Mouse (Mus musculus): ENCODE measurements at regions not wholly inside any gene's neighbourhood (a gene's known extent, or its start where the extent isn't known, plus 50 kb on each side); places are given as distances from the start of the nearest gene placed in this dataset.

DNA sequence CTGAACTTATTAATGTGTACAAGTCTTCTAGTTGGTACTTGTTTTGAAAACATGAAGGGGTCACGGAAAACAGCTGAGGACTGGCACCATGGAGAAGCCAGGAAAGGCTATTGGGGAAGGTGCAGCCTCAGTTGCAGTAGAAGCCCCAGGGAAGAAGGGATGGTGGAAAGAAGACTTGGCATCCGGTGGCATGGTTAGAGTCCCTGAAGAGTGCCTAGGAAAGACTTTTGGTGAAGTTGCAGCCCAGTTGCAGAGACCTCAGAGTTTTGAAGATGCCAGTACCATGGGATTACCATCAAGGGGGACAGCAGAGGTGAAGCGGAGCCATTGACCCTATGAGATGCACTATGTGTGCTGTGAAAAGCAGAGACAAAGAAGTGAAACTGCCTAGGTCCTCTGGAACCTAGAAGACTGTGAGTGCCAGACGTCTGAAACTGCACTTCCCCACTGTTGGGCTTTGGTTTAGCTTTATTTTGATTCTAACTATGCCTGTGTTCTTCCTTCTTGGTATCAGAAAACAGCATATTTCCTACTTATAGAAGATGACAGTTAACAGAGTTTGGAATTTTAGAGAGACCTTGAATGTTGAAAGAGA, 96.9 kb upstream of the Zfp648 start:
- no peak for DNase-seq (ENCODE audit: low spot score in 2 of 2)

GRCm38 (mm10) chr1:154104779-154105178, 96.2 kb upstream of the Zfp648 start:
- intact Hi-C loops (cut with DNase I), result no loop called here
- DNase-seq (ENCODE audit: low spot score in 2 of 2), result no peak

More for the DNA sequence above, 96.9 kb upstream of the Zfp648 start:
- intact Hi-C loops (cut with DNase I), result no loop called here

DNA sequence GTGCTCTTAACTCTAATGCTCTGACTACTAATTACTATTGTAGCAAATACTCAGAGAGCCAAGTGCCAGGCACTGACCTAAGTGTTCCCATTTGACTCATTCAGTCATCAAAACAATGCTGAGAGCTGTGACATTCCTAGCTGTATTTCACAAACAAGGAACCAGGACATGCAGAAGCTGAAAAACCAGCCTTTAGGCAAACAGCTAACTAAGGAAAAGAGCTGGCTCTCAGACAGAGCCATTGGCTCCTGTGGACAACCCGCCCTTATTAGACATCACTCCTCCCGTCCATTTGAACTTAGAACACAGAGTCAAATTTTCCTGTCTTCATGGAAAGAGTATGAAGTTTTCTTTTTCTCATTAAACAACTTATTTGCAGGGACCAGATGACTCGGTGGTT, 88.5 kb upstream of the Zfp648 start:
- no peak for DNase-seq (ENCODE audit: low spot score in 2 of 2)
- intact Hi-C loops (cut with DNase I), result no loop called here

- no peak for DNase-seq (ENCODE audit: low spot score in 2 of 2)
- intact Hi-C loops (cut with DNase I), result no loop called here
Measured at GRCm38 (mm10) chr1:154113291-154114050, 87.5 kb upstream of the Zfp648 start.

- no peak for DNase-seq (ENCODE audit: low spot score in 2 of 2)
Measured at GRCm38 (mm10) chr1:154116188-154116710, 84.7 kb upstream of the Zfp648 start.

DNA sequence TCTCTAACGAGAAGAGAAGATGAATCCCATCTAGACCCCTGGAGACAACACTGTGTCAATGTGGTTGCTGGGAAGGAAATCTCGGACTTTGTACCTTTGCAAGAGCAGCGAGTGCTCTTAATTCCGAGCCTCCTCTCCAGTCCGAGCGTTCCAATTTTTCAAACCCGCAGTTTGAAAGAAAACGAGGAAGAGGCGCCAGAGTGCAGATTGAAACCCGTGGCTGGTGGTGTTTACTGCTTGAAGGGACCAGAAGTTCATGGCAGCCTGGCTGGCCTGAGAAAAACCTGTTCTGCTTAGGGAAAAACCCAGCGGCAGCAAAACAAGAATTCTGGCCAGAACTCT, 83.7 kb upstream of the Zfp648 start:
- DNase-seq (ENCODE audit: low spot score in 2 of 2), result peak in 1 of 2 experiments; percentile 42
- intact Hi-C loops (cut with DNase I), result loop anchor here (2.0 to 5.0 kb wide), 3 partner anchors 41 to 85 kb away; no protein-coding TSS in a partner anchor

More at GRCm38 (mm10) chr1:154116188-154116710, 84.7 kb upstream of the Zfp648 start:
- intact Hi-C loops (cut with DNase I), result loop anchor here (2.0 to 5.0 kb wide), 3 partner anchors 39 to 84 kb away; no protein-coding TSS in a partner anchor

DNA sequence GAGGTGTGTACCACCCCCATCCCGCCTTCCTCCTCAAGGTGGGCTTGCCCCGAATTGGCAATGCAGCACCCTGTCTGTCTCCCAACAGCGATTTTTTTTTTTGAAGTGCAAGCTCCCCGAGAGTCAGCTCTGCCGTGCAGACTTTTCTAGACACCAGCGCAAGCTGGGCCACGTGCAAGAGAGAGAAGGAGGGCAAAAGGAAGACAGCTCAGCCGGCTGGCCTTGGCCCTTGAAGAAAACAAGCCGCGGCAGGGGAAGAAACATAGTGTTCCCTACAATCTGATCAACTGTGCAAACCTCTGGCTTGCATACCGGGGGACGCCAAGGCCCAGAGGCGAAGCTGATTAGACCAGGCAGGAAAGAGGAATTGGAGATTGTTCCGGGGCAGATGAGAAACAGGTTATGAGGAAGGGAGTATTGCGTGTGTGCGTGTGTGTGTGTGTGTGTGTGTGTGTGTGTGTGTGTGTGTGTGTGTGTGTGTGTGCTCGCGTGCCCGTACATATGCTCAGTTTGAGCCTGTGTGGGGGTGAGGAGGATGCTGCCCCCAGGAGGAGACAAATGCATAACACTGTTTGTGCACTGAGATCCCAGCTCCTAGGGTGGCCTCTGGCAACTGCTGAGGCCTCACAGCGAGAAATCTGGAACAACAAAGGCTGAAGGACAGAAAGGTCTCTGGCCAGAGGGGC, 83.2 kb upstream of the Zfp648 start:
- DNase-seq (ENCODE audit: low spot score in 2 of 2), result peak; percentile 58 to 59
- intact Hi-C loops (cut with DNase I), result loop anchor here (1.0 to 5.0 kb wide), 5 partner anchors 41 to 223 kb away; partner anchors contain the start of gene Teddm2

DNA sequence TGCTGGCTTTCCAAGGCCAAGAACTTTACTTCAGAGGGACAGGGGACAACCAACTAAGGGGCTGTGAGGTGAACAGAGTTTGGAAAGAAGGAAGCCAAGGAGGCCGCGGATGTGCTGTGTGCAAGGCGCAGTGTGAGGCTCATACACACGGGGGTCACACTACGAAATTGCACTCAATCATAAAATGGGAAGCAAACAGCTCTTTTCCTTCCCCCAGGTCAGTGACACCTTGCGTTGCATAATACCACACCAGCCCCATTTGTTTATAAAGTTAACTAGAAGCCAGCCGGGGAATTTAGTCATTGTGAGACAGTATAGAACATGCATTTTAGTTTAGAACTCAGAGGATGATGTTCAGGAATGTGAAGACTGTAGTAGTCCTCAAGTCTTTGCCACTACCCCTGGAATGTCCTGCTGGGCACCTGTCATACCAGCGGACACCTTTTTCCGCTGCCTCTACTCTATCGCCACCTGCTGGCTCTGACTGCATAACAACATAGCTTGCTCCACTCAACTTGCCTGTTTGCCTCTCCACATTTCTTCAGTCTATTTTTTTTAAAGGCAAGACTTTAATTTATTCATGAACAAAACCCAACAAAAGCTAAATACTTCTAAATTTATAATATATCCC, 82.5 kb upstream of the Zfp648 start:
- peak; percentile 65 to 74 for DNase-seq (ENCODE audit: low spot score in 2 of 2)
- intact Hi-C loops (cut with DNase I), result loop anchor here (1.0 to 5.0 kb wide), 4 partner anchors 64 to 223 kb away; partner anchors contain the start of gene Teddm2

DNA sequence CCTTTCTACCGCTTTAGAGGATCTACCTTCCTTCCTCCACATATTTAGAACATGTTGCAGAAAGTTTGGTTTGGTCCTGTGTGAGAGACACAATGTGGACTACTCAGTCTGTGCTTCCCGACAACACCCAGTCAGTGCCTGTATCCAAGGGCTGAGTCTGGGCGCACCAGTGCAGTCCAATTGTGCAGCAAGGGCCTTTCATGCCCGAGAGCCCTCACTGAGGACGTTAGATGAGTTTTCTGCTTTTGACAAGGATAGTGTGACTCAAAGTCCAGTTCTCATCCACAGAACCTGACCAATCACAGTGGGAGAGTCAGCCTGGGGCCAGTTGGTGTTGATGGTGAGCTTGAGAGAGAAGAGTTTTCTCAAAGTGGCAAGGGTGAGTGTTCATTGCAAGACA, 81.4 kb upstream of the Zfp648 start:
- intact Hi-C loops (cut with DNase I), result loop anchor here (5.0 kb wide), 2 partner anchors 63 to 87 kb away; no protein-coding TSS in a partner anchor
- DNase-seq (ENCODE audit: low spot score in 2 of 2), result no peak

DNA sequence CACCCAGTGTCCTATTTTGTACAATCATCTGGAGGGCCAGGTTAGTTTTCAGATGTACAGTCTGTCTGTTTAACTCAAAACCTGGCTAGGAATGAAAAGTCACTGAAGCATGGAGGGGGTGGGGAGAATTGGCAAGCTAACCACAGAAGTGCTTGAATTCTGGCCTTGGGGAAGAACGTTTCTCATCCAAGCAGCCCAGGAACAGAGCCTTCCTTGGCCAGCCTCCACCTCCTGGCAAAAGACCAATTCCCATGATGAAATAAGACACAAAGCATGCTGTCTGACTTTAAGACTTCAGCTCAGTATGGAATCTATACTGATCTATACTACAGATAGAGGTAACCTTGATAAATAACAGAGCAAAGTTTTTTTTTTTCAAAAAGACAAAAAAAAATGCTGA, 80.3 kb upstream of the Zfp648 start:
- peak; percentile 55 to 65 for DNase-seq (ENCODE audit: low spot score in 2 of 2)
- intact Hi-C loops (cut with DNase I), result no loop called here

- DNase-seq (ENCODE audit: low spot score in 2 of 2), result no peak
- intact Hi-C loops (cut with DNase I), result no loop called here
Measured at GRCm38 (mm10) chr1:154124981-154125380, 76.0 kb upstream of the Zfp648 start.

- intact Hi-C loops (cut with DNase I), result no loop called here
- no peak for DNase-seq (ENCODE audit: low spot score in 2 of 2)
Measured at GRCm38 (mm10) chr1:154126487-154126886, 74.5 kb upstream of the Zfp648 start.

- peak in 1 of 2 experiments; percentile 69 for DNase-seq (ENCODE audit: low spot score in 2 of 2)
Measured at GRCm38 (mm10) chr1:154139488-154139887, 61.5 kb upstream of the Zfp648 start.

DNA sequence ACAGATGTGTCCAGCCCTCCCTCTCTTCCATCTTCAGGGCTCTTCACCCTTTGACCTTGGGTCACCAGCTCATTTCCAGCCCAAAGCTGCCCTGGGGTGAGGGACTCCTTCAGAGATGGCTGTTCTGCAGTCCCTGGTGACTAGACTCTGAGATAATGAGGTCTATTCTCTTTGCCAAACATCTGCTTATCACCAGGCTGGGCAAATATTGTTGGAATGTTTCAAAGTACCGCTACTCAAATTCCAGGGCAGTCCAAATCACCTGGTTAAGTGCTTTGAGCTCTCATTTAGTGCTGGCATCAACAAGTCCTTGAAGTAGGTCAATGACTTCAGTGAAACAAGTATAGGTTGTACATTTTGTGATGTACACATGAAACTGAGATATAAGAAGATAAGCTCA, 57.3 kb upstream of the Zfp648 start:
- no peak for DNase-seq (ENCODE audit: low spot score in 2 of 2)
- intact Hi-C loops (cut with DNase I), result no loop called here

More at GRCm38 (mm10) chr1:154139488-154139887, 61.5 kb upstream of the Zfp648 start:
- intact Hi-C loops (cut with DNase I), result loop anchor here (1.0 kb wide), 1 partner anchor 17 kb away; no protein-coding TSS in a partner anchor

- DNase-seq (ENCODE audit: low spot score in 2 of 2), result no peak
- intact Hi-C loops (cut with DNase I), result no loop called here
Measured at GRCm38 (mm10) chr1:154147001-154147571, 53.9 kb upstream of the Zfp648 start.

- intact Hi-C loops (cut with DNase I), result no loop called here
- no peak for DNase-seq (ENCODE audit: low spot score in 2 of 2)
Measured at GRCm38 (mm10) chr1:154148948-154149347, 52.0 kb upstream of the Zfp648 start.

- intact Hi-C loops (cut with DNase I), result no loop called here
- DNase-seq (ENCODE audit: low spot score in 2 of 2), result peak in 1 of 2 experiments; percentile 65
Measured at GRCm38 (mm10) chr1:154149431-154150143, 51.4 kb upstream of the Zfp648 start.

DNA sequence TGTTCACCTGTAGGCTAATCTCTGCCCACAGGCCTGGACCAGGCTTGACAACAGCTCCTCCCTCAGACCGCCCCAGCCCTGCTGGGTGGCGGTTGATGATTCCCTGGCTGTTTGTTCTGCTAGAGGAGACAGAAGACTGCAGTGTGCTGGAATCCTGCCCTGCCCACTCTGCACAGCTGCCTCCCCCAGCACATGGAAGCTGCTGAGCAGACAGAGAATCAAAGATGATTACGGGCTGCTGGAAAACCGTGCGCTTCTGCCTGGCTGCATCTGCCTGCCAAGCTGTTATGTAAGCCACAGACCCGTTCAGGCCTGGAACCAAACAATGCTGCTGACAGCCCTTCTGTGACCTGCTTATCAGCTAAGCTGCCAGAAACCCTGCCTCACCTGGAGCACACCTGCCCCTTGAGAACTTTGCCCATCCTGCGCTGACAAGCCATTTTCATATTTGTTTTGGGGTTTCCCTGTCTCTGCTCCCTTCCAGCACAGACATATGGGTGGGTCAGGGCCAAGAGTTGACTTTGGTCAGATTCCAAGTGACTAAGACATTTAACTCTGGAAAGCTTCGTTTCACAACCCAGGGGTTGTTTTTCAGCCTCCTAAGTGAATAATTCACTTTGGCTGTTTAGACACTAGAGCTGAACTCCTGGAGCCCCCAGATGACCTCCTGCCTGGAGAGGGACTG, 50.7 kb upstream of the Zfp648 start:
- intact Hi-C loops (cut with DNase I), result no loop called here
- peak; percentile 88 to 95 for DNase-seq (ENCODE audit: low spot score in 2 of 2)
